Mouse (Mus musculus): ENCODE measurements around the gene Sufu. TPM values are rescaled to one million over a fixed set of nuclear protein-coding genes. Genes with fewer than 3 reads are reported as not detected.

Sufu gene
- polyA plus RNA-seq, 1 experiment from 2014 or later, result 47.5 TPM

DNA sequence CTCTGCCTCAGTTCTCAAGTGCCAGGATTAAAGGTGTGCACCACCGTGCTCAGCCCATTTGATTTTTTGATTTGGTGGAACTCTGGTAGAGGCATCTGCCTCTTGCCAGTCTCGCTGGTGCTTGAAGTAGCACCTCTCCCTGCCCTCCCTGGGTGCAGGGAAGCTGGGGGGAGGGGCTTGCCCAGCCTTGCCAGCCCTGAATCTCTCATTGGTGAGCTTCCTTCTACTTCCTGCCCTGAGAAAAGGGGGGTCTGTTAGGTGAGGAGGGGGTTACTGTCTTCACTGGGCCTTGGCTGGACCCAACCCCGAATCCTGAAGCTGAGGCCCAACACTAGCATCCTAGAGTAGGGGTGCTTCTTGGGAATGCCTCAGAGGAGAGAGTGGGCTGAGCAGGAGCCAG lies 112.0 kb downstream of the Sufu start:
- Histone ChIP-seq H3K4me1 (peaks cover 65% of the 10 kb centered on the region), H3K27ac (peak overlapping the region; percentile 99), H3K36me3 (replicated peaks) (peaks cover 94% of the 10 kb centered on the region), H3K4me3 (peak overlapping the region; percentile 5; the same call in 1 of the 2 replicates), H3K9me3 (no peaks in the 10 kb centered on the region), H3K27me3 (ENCODE audit: poor library complexity, severe bottlenecking) (no peaks in the 10 kb centered on the region)
- no peak for DNase-seq (ENCODE audit: extremely low spot score, low spot score)
- WGBS, result 86% methylated on average over 3 of the region's 3 CpGs

DNA sequence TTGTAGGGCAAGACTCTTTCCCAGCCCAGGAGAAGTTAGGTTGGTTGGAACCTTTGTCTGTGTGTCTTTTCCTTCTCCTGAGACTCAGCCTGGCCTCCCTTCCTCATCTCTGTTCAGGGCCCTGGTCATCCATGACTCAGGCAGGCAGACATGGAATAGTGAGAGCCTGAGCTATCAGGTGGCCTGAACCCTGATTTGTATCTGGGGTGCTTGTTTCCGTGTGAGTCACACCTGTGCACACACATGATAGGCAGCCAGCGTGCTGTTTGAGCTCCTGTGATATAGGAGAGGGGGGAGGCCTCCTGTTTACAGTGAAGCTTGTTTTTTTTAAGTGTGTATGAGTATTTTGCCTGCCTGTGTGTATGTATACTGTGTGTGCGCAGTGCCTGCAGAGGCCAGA lies 112.5 kb downstream of the Sufu start:
- WGBS, result 89% methylated on average over 3 of the region's 3 CpGs
- Histone ChIP-seq H3K27me3 (ENCODE audit: poor library complexity, severe bottlenecking) (no peaks in the 10 kb centered on the region), H3K9me3 (no peaks in the 10 kb centered on the region), H3K4me1 (peaks cover 61% of the 10 kb centered on the region), H3K27ac (peak overlapping the region; percentile 99), H3K36me3 (replicated peaks) (peaks cover 99% of the 10 kb centered on the region), H3K4me3 (peak overlapping the region; percentile 5; the same call in 1 of the 2 replicates)
- DNase-seq (ENCODE audit: extremely low spot score, low spot score), result no peak

DNA sequence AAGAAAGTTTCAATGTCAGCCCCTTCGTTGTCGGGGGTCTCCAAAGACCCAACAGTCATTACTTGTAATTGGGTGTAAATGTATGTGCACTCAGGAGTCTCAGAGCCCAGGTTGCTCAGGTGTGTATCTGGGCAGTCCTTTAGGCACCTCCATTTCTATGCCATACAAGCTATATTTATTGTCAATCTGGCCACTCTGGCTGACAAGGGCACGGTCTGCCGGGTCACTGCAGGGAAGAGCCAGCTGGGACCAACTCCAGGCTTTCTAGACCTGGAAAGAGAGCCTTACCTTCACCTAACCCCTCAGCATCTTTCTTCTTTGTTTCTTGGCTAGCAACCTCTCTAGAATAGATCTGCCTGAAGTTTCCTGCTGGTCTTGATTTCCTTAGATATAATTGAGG lies 113.0 kb downstream of the Sufu start:
- H3K36me3 ChIP-seq (replicated peaks), result peaks cover 99% of the 10 kb centered on the region

DNA sequence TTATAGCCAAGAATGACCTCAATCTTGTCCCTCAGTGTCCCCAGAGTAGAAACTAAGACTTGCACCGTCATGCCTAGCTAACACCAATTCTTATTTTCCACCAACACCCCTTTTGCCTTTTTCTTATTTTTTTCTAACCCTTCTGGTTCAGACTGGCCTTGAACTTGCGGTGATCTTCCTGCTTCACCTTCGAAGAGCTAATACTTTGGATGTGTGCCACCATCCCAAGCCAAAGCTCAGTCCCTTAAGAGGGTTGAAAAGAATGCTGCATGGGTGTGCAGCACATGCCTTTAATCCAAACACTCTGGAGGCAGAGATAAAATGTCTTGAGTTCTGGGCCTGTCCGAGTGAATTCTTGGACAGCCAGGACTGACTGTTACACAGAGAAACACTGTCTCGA lies 113.7 kb downstream of the Sufu start:
- Histone ChIP-seq H3K9me3 (no peaks in the 10 kb centered on the region), H3K36me3 (replicated peaks) (peaks cover 99% of the 10 kb centered on the region), H3K4me1 (peaks cover 49% of the 10 kb centered on the region), H3K27me3 (ENCODE audit: poor library complexity, severe bottlenecking) (no peaks in the 10 kb centered on the region), H3K4me3 (no peak overlapping the region), H3K27ac (no peak overlapping the region)
- WGBS, result 87% methylated on average over 5 of the region's 5 CpGs
- no peak for DNase-seq (ENCODE audit: extremely low spot score, low spot score)

More for the DNA sequence above, 113.0 kb downstream of the Sufu start:
- Histone ChIP-seq H3K4me1 (peaks cover 55% of the 10 kb centered on the region), H3K27me3 (ENCODE audit: poor library complexity, severe bottlenecking) (no peaks in the 10 kb centered on the region), H3K4me3 (no peak overlapping the region), H3K9me3 (no peaks in the 10 kb centered on the region), H3K27ac (no peak overlapping the region)
- no peak for DNase-seq (ENCODE audit: extremely low spot score, low spot score)
- WGBS, result 95% methylated on average over 4 of the region's 4 CpGs

DNA sequence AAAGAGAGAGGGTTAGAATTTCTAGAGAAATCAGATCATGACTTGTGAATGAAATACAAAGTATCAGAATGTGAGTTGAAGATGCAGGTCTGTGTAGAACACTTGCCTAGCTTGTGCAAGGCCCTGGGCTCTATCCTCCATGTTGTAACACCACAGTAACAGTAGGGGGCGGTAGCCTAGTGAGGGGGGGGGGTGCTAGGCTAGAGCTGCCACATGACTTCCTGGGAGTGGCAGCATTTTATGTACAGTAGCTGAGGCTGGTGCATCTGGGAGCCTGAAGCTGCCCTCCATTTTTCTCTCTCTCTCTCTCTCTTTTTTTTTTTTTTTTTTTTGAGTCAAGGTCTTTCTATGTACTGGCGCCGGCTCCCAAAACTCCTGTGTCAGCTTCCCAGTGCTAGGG lies 114.1 kb downstream of the Sufu start:
- H3K27ac ChIP-seq, result no peak overlapping the region
- H3K4me3 ChIP-seq, result no peak overlapping the region
- WGBS, result 72% methylated on average over 3 of the region's 3 CpGs
- no peaks in the 10 kb centered on the region for H3K9me3 ChIP-seq
- H3K4me1 ChIP-seq, result peaks cover 45% of the 10 kb centered on the region
- H3K36me3 ChIP-seq (replicated peaks), result peaks cover 99% of the 10 kb centered on the region
- H3K27me3 ChIP-seq (ENCODE audit: poor library complexity, severe bottlenecking), result no peaks in the 10 kb centered on the region
- no peak for DNase-seq (ENCODE audit: extremely low spot score, low spot score)

DNA sequence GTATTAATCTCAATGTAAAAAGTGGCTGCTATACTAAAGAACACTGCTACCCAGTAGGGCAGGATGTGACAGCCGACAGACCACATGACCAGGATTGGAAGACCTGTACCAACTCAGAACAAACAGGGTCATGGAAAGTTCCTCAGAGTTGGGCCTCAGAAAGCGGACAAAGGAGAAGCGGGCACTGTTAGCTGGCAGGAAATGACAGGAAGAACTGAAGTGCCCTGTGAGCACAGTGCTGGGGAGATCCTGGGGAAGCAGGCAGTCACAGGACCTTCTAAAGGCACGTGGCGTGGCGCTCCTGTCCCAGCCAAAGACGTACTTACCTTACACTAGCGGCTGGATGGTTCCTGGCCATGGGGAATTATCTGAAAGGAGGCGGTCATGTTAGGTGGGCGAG lies 114.6 kb downstream of the Sufu start:
- H3K27me3 ChIP-seq (ENCODE audit: poor library complexity, severe bottlenecking), result no peaks in the 10 kb centered on the region
- DNase-seq (ENCODE audit: extremely low spot score, low spot score), result no peak
- WGBS, result 89% methylated on average over 10 of the region's 10 CpGs
- H3K9me3 ChIP-seq, result no peaks in the 10 kb centered on the region
- H3K4me1 ChIP-seq, result peaks cover 40% of the 10 kb centered on the region
- peaks cover 97% of the 10 kb centered on the region for H3K36me3 ChIP-seq (replicated peaks)
- no peak overlapping the region for H3K27ac ChIP-seq
- H3K4me3 ChIP-seq, result no peak overlapping the region

DNA sequence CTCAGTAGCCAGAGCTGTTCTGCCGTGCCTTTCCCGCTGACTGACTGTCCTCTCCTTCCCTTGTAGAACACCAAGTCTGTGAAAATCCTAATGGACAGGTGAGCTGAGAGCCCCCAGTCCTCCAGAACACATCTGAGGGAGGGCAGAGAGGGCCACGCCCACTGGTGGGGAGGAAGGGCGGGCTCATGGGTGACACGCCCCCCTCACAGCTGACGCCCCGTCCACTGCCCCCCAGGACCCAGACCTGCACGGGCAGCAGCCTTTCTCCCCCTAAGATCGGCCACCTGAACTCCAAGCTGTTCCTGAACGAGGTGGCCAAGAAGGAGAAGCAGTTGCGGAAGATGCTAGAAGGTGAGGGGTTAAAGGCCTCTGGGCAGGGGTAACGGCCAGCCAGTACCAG lies 117.7 kb downstream of the Sufu start:
- H3K27me3 ChIP-seq (ENCODE audit: poor library complexity, severe bottlenecking), result no peaks in the 10 kb centered on the region
- H3K9me3 ChIP-seq, result no peaks in the 10 kb centered on the region
- no peak overlapping the region for H3K27ac ChIP-seq
- H3K4me1 ChIP-seq, result peaks cover 40% of the 10 kb centered on the region
- no peak overlapping the region for H3K4me3 ChIP-seq
- DNase-seq (ENCODE audit: extremely low spot score, low spot score), result no peak
- H3K36me3 ChIP-seq (replicated peaks), result peaks cover 79% of the 10 kb centered on the region
- 89% methylated on average over 12 of the region's 12 CpGs for WGBS

DNA sequence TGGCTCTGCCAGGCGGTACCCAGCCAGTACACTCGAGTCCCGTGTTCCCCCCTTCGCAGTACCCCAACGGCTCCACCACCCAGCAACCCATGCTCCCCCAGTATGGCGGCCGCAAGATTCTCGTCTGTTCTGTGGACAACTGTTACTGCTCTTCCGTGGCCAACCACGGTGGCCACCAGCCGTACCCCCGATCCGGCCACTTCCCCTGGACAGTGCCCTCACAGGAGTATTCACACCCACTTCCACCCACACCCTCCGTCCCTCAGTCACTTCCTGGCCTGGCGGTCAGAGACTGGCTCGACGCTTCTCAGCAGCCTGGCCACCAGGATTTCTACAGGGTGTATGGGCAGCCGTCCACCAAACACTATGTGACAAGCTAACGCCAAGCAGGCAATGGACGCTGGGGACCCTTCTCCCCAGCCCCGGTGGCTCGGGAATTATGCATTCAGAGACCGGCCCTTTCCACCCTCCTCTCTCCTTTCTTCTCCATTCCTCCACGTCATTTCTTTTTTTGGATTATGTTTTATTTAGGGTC lies 118.7 kb downstream of the Sufu start:
- H3K4me3 ChIP-seq, result no peak overlapping the region
- H3K9me3 ChIP-seq, result no peaks in the 10 kb centered on the region
- WGBS, result 95% methylated on average over 24 of the region's 24 CpGs
- H3K4me1 ChIP-seq, result peaks cover 40% of the 10 kb centered on the region
- H3K27me3 ChIP-seq (ENCODE audit: poor library complexity, severe bottlenecking), result no peaks in the 10 kb centered on the region
- no peak overlapping the region for H3K27ac ChIP-seq
- peaks cover 70% of the 10 kb centered on the region for H3K36me3 ChIP-seq (replicated peaks)
- DNase-seq (ENCODE audit: extremely low spot score, low spot score), result no peak

DNA sequence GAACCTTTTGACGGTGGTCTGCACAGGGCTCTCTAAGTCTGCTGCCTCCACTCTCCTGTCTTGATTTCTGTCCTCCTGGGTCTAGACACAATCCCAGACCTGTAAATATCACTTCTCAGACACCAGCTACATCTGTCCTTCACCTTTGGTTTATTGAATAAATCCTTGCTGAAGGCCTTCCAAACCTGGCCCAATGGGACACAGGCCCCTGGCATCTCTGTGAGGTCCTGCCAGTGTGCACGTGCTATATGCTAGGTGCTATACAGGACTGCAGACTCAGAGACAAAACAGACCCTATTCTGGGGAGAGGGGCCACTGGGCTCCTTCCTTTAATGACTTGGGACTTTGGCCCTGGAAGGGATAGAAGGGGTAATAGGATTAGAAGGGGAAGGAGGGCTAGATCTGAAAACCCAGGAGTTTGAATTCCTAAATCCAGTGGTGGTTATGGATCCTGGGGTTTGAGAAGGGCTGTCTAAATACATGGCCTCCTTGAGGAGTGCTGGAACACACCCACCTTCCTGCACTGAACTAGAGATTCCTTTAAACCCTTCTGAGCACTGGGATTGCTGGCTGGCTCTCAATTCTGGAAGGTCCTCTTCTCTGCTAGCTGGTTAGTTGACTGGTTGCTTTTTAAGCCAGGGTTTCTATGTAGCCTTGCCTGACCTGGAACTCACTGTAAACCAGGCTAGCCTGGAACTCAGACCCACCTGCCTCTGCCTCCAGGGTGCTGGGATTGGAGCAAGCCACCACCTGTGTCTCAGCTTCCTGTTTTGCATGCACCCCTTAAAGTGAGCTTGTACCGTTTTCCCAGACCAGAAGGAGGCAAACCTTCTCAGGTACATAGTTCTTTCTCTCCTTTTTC lies 120.2 kb downstream of the Sufu start:
- H3K4me1 ChIP-seq, result peaks cover 40% of the 10 kb centered on the region
- H3K27me3 ChIP-seq (ENCODE audit: poor library complexity, severe bottlenecking), result no peaks in the 10 kb centered on the region
- no peak overlapping the region for H3K4me3 ChIP-seq
- H3K27ac ChIP-seq, result peak overlapping the region; percentile 85; the same call in 1 of the 2 replicates
- no peaks in the 10 kb centered on the region for H3K9me3 ChIP-seq
- H3K36me3 ChIP-seq (replicated peaks), result peaks cover 55% of the 10 kb centered on the region
- WGBS, result 56% methylated on average over 3 of the region's 3 CpGs
- DNase-seq (ENCODE audit: extremely low spot score, low spot score), result no peak

DNA sequence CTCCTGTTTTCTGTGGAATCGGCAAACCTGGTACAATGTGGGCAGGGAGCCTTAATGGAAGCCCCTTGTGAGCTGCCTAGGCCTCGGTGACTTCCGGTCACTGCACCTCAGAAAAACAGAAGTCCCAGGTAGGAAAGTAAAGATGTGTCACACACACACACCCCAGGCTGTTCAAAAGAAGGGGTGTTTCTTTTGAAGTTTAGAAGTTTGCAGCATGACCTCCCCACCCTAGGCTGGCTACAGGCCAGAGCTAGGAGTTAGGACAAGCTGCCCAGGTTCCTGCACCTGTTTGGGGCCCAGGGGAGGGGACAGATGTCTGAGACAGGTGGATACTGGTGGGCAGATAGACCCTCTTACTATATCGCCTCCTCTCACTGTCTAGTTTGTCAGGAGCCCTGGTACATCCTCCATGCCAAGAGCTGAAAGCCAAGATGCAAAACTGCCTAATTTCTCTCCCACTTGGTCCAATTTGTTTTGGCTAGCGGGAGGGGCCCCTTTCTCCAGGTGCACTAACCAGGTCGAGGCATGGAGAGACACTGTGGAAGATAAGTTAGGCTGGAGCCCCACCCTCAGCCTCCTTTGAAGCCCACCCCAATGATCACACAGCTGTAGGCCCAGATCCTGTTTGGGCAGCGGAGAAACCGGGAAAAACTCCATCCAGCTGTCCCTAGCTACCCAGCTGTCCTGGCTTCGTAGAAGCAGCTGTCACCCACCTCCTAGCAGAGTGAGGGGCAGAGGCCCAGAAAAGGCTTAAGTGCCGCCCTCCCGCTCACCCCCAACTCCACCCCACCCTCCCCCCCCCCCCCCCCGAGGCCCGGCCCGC lies 121.0 kb downstream of the Sufu start:
- peak overlapping the region; percentile 41 for H3K4me3 ChIP-seq
- H3K4me1 ChIP-seq, result peaks cover 48% of the 10 kb centered on the region
- no peak for DNase-seq (ENCODE audit: extremely low spot score, low spot score)
- H3K27me3 ChIP-seq (ENCODE audit: poor library complexity, severe bottlenecking), result no peaks in the 10 kb centered on the region
- H3K27ac ChIP-seq, result peak overlapping the region; percentile 85
- no peaks in the 10 kb centered on the region for H3K9me3 ChIP-seq
- WGBS, result 30% methylated on average over 14 of the region's 14 CpGs
- H3K36me3 ChIP-seq (replicated peaks), result peaks cover 47% of the 10 kb centered on the region

DNA sequence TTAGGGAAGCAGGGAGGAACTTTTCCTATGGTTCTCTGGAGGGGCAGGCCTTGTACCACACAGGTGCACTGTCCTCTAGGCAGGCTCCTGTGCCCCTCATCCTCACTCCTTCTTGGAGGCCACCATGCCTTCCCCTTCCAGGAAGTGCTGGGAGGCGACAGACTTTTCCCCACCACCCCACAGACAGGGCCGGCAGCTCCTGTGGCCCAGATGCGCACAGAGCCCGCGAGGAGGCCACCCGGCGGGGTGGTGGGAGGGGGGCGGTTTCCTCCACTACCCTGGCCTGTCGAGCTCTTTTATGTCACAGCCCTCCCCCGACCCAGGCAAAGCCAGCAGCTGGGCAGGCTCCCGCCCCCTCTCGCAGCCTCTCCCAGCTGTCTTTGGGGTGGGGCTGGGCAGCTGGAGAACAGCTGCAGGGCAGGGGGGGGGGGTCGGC lies 121.7 kb downstream of the Sufu start:
- Histone ChIP-seq H3K4me1 (peaks cover 54% of the 10 kb centered on the region), H3K4me3 (peak overlapping the region; percentile 41), H3K36me3 (replicated peaks) (peaks cover 40% of the 10 kb centered on the region), H3K27ac (peak overlapping the region; percentile 85), H3K27me3 (ENCODE audit: poor library complexity, severe bottlenecking) (no peaks in the 10 kb centered on the region), H3K9me3 (no peaks in the 10 kb centered on the region)
- 2% methylated on average over 13 of the region's 13 CpGs for WGBS
- DNase-seq (ENCODE audit: extremely low spot score, low spot score), result peak; percentile 47

DNA sequence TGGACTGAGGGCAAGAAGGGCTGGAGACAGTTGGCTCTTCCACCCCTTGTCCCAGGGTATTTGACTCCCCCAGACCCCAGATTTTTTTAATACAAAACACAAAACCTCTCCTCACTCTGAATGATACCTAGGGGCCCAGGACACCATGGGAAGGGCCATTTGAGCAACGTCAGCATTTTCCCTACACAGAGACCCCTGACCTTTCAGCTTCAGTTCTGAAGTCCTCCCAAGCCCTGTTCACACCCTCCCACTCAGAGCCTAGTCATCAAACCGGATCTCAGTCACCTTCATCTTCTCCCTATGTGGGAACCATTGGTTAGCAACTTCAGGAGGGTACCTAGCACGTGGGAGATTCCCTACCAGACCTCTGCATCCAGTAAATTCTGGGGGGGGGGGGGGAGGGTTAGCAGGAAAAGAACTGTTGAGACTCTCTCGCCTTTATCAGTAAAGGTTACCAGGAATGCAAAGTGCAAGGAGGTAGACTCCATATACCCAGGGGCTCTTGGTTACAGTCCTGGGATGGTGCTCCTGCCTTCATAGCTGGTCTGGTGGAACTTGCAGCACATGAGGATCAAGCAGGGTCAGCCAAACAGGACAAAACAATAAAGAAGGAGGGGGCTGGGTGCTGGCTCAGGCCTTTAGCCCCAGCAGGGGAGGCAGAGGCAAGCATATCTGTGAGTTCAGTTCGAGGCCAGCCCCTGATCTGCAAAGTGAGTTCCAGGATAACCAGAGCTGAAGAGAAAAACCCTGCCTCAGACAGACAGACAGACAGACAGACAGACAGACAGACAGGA lies 122.3 kb downstream of the Sufu start:
- WGBS, result 11% methylated on average over 5 of the region's 5 CpGs
- Histone ChIP-seq H3K36me3 (replicated peaks) (peaks cover 34% of the 10 kb centered on the region), H3K4me3 (peak overlapping the region; percentile 41), H3K9me3 (no peaks in the 10 kb centered on the region), H3K27me3 (ENCODE audit: poor library complexity, severe bottlenecking) (no peaks in the 10 kb centered on the region), H3K27ac (peak overlapping the region; percentile 85), H3K4me1 (peaks cover 61% of the 10 kb centered on the region)
- no peak for DNase-seq (ENCODE audit: extremely low spot score, low spot score)

All from forebrain, embryonic 10.5 days (tissue).